Mouse (Mus musculus): ENCODE results near the gene Gga3. TPM values are rescaled to one million over a fixed set of nuclear protein-coding genes. Genes with fewer than 3 reads are reported as not detected.
"Not testable (repeated sequence)": the region's sequence is repeated elsewhere in the genome, so short reads cannot be mapped to it uniquely, and the experiment has no call there.

Gga3 gene
- 14.0 and 14.9 TPM in 2 replicates for polyA plus RNA-seq (2015; fragmentation: Nextera tagmentation; extraction: Ambion mirVana)

GRCm38 (mm10) chr11:115603476-115604303, at the start of gene Gga3, which contains the start of gene Mrps7:
TSS of gene Gga3 (minus strand) at chr11:115604051.
TSS of gene Mrps7 (plus strand) at chr11:115603925.
- Histone ChIP-seq H3K9me3 (no peaks in the 10 kb centered on the region), H3K4me2 (peak within 1 kb of the TSS; percentile 78), H3K27ac (replicated peaks) (peak within 1 kb of the TSS; percentile 90), H3K4me1 (peaks cover 52% of the 10 kb centered on the region), H3K27me3 (replicated peaks) (no peaks in the 10 kb centered on the region), H3K4me3 (peak within 1 kb of the TSS; percentile 96), H3K36me3 (peaks cover 50% of the 10 kb centered on the region), H3K9ac (peak within 1 kb of the TSS; percentile 98)
- under 1% methylated on average over 87 of the region's 93 CpGs for WGBS
- peak; percentile 94 for ATAC-seq (ENCODE audit: extremely low read depth, insufficient number of reproducible peaks, low FRiP score, low TSS enrichment)

- Histone ChIP-seq H3K27ac (replicated peaks) (peak overlapping the region; percentile 91), H3K9me3 (no peaks in the 10 kb centered on the region), H3K36me3 (peaks cover 42% of the 10 kb centered on the region), H3K4me3 (no peak overlapping the region), H3K27me3 (replicated peaks) (no peaks in the 10 kb centered on the region), H3K4me1 (peaks cover 42% of the 10 kb centered on the region), H3K9ac (peak overlapping the region; percentile 66), H3K4me2 (peak overlapping the region; percentile 48)
- ATAC-seq (ENCODE audit: extremely low read depth, insufficient number of reproducible peaks, low FRiP score, low TSS enrichment) = no peak
- 34% methylated on average over 3 of the region's 3 CpGs for WGBS
Observed at GRCm38 (mm10) chr11:115653194-115653593, 49.3 kb upstream of the Gga3 start.

DNA sequence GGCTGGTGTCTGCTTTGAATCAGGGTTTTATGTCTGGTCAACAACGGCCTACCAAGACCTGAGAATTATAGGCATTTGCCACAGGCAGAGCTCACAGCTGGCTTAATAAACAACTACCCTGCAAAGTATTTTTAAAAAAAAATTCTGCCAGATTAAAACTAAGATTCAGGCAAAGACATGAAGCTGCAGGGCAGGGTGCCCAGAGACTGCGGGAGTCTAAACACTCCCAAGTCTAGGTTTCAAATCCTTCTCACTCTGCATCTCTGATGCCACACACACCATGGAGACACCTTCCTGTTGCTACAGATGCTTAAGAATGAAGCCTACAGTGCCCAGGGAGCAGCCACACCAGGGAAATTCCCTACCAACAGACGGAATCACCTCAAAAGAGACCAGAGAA, 47.8 kb upstream of the Gga3 start:
- H3K4me1 ChIP-seq = peaks cover 42% of the 10 kb centered on the region
- H3K4me3 ChIP-seq = no peak overlapping the region
- no peak overlapping the region for H3K27ac ChIP-seq (replicated peaks)
- H3K36me3 ChIP-seq = peaks cover 56% of the 10 kb centered on the region
- H3K9me3 ChIP-seq = no peaks in the 10 kb centered on the region
- H3K27me3 ChIP-seq (replicated peaks) = no peaks in the 10 kb centered on the region
- H3K9ac ChIP-seq = no peak overlapping the region
- 85% methylated on average over 3 of the region's 3 CpGs for WGBS
- ATAC-seq (ENCODE audit: extremely low read depth, insufficient number of reproducible peaks, low FRiP score, low TSS enrichment) = no peak
- no peak overlapping the region for H3K4me2 ChIP-seq

GRCm38 (mm10) chr11:115649706-115650105, 45.9 kb upstream of the Gga3 start:
- ATAC-seq (ENCODE audit: extremely low read depth, insufficient number of reproducible peaks, low FRiP score, low TSS enrichment) = no peak
- no peak overlapping the region for H3K4me2 ChIP-seq
- peaks cover 69% of the 10 kb centered on the region for H3K36me3 ChIP-seq
- H3K9ac ChIP-seq = peak overlapping the region; percentile 61
- 55% methylated on average over 10 of the region's 10 CpGs for WGBS
- no peaks in the 10 kb centered on the region for H3K9me3 ChIP-seq
- H3K27ac ChIP-seq (replicated peaks) = peak overlapping the region; percentile 62
- peaks cover 42% of the 10 kb centered on the region for H3K4me1 ChIP-seq
- no peak overlapping the region for H3K4me3 ChIP-seq
- no peaks in the 10 kb centered on the region for H3K27me3 ChIP-seq (replicated peaks)

DNA sequence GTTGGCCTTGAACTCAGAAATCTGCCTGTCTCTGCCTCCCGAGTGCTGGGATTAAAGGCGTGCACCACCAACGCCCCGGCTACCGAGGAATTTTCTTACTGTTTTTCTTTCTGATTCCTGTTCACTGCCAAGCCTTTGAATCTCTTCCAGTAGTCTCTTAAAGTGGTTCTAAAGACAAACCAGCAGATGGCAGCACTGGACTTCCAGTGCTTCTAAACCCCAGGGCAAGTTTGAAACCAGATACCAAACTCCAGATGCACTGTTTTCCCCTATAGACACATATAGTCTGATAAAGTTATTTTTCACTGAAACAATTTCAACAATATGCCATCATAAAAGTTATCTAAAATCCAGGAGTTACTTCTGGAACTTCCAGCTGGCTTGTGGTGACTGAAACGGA, 43.6 kb upstream of the Gga3 start:
- Histone ChIP-seq H3K4me2 (no peak overlapping the region), H3K9me3 (no peaks in the 10 kb centered on the region), H3K27ac (replicated peaks) (no peak overlapping the region), H3K27me3 (replicated peaks) (no peaks in the 10 kb centered on the region), H3K4me3 (no peak overlapping the region), H3K9ac (no peak overlapping the region), H3K4me1 (peaks cover 22% of the 10 kb centered on the region), H3K36me3 (peaks cover 73% of the 10 kb centered on the region)
- ATAC-seq (ENCODE audit: extremely low read depth, insufficient number of reproducible peaks, low FRiP score, low TSS enrichment) = no peak
- WGBS = 52% methylated on average over 6 of the region's 6 CpGs

GRCm38 (mm10) chr11:115646439-115646838, 42.6 kb upstream of the Gga3 start:
- Histone ChIP-seq H3K9me3 (no peaks in the 10 kb centered on the region), H3K27me3 (replicated peaks) (no peaks in the 10 kb centered on the region), H3K27ac (replicated peaks) (no peak overlapping the region), H3K36me3 (peaks cover 68% of the 10 kb centered on the region), H3K4me3 (no peak overlapping the region), H3K4me1 (peaks cover 20% of the 10 kb centered on the region), H3K9ac (no peak overlapping the region), H3K4me2 (no peak overlapping the region)
- no peak for ATAC-seq (ENCODE audit: extremely low read depth, insufficient number of reproducible peaks, low FRiP score, low TSS enrichment)
- WGBS = 90% methylated on average over 9 of the region's 9 CpGs

DNA sequence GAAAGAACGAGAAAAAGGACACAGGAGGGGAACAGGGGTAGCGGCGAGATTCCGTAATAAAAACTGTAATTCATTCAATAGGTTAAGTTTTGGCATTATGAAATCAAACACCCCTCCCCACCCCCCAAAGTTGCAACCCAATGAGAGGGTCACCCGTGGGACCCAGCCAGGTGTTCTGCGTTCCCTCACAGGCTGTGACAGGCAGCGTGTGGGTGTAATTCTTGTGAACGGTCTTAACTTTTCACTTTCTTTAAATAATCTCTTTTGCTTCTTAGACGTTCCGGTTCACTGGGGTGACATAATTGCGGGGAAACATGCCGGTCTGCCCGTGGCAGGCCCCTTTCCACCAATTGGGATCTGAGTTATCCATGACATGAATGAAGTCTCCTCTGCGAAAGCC, 41.6 kb upstream of the Gga3 start:
- not testable (repeated sequence) for H3K4me3 ChIP-seq; H3K4me2 ChIP-seq; H3K9ac ChIP-seq; H3K27me3 ChIP-seq (replicated peaks); H3K9me3 ChIP-seq; ATAC-seq (ENCODE audit: extremely low read depth, insufficient number of reproducible peaks, low FRiP score, low TSS enrichment); H3K27ac ChIP-seq (replicated peaks)
- Histone ChIP-seq H3K4me1 (peaks cover 23% of the 10 kb centered on the region), H3K36me3 (peaks cover 68% of the 10 kb centered on the region)
- WGBS = 80% methylated on average over 14 of the region's 14 CpGs

GRCm38 (mm10) chr11:115644308-115644707, 40.5 kb upstream of the Gga3 start:
- H3K36me3 ChIP-seq = peaks cover 61% of the 10 kb centered on the region
- H3K27me3 ChIP-seq (replicated peaks) = no peaks in the 10 kb centered on the region
- peaks cover 16% of the 10 kb centered on the region for H3K4me1 ChIP-seq
- ATAC-seq (ENCODE audit: extremely low read depth, insufficient number of reproducible peaks, low FRiP score, low TSS enrichment) = no peak
- no peak overlapping the region for H3K27ac ChIP-seq (replicated peaks)
- 92% methylated on average over 13 of the region's 13 CpGs for WGBS
- H3K9ac ChIP-seq = no peak overlapping the region
- no peaks in the 10 kb centered on the region for H3K9me3 ChIP-seq
- no peak overlapping the region for H3K4me3 ChIP-seq
- H3K4me2 ChIP-seq = no peak overlapping the region

- no peak overlapping the region for H3K4me3 ChIP-seq
- no peak overlapping the region for H3K9ac ChIP-seq
- no peak overlapping the region for H3K27ac ChIP-seq (replicated peaks)
- H3K36me3 ChIP-seq = peaks cover 50% of the 10 kb centered on the region
- H3K27me3 ChIP-seq (replicated peaks) = no peaks in the 10 kb centered on the region
- no peak overlapping the region for H3K4me2 ChIP-seq
- WGBS = 67% methylated on average over 10 of the region's 10 CpGs
- ATAC-seq (ENCODE audit: extremely low read depth, insufficient number of reproducible peaks, low FRiP score, low TSS enrichment) = no peak
- H3K9me3 ChIP-seq = no peaks in the 10 kb centered on the region
- H3K4me1 ChIP-seq = peaks cover 16% of the 10 kb centered on the region
Observed at GRCm38 (mm10) chr11:115643265-115643664, 39.4 kb upstream of the Gga3 start.

- Histone ChIP-seq H3K4me2 (no peak overlapping the region), H3K9ac (no peak overlapping the region), H3K4me1 (peaks cover 16% of the 10 kb centered on the region), H3K4me3 (no peak overlapping the region), H3K36me3 (peaks cover 45% of the 10 kb centered on the region), H3K27me3 (replicated peaks) (no peaks in the 10 kb centered on the region), H3K9me3 (no peaks in the 10 kb centered on the region), H3K27ac (replicated peaks) (no peak overlapping the region)
- no peak for ATAC-seq (ENCODE audit: extremely low read depth, insufficient number of reproducible peaks, low FRiP score, low TSS enrichment)
- 100% methylated on average over 2 of the region's 2 CpGs for WGBS
Observed at GRCm38 (mm10) chr11:115642705-115643104, 38.9 kb upstream of the Gga3 start.

DNA sequence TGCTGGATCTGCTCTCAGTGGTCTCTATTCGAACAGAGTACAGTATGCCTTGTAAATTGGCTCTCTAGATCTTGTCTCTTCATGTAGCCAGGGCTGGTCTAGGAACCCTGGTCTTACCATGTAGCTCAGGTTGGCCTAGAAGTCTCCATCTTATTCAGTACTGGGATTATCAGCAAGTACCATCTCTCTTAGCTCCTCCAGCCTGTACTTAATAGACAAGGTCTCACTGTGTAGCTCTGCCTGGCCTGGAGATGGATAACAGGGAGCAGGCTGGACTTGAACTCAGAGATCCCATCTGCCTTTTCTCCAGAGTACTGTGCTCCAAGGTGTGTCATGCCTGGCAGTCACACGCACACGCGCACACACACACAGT, 37.8 kb upstream of the Gga3 start:
- 90% methylated on average over 4 of the region's 4 CpGs for WGBS
- no peaks in the 10 kb centered on the region for H3K27me3 ChIP-seq (replicated peaks)
- H3K36me3 ChIP-seq = peaks cover 35% of the 10 kb centered on the region
- no peak overlapping the region for H3K4me2 ChIP-seq
- no peak overlapping the region for H3K4me3 ChIP-seq
- H3K9me3 ChIP-seq = no peaks in the 10 kb centered on the region
- no peak overlapping the region for H3K27ac ChIP-seq (replicated peaks)
- no peak overlapping the region for H3K9ac ChIP-seq
- ATAC-seq (ENCODE audit: extremely low read depth, insufficient number of reproducible peaks, low FRiP score, low TSS enrichment) = no peak
- peaks cover 16% of the 10 kb centered on the region for H3K4me1 ChIP-seq
